Mouse (Mus musculus): ENCODE data around the gene Il10.

DNA sequence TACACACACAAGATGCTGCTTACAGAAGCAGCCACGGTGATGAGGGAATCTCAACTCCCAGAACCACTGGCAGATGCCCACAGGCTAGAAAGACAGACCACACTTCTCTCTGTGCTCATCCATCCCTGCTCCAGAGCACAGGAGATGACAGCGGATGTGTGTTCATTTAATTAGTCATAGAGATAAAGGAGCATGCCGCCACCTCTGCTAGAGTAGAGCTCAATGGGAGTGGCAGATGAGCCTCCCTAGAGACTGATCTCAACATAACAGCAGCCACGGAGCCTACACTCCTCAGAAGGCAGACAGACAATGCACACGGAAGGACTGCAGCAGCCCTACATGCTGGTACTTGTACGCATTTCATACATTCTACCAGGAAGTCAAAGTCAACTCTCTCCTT lies 44.6 kb downstream of the Il10 start:
- no peak for TF ChIP-seq CTCF (IDR thresholded peaks at IDR 0.05; ENCODE audit: control insufficient read depth, insufficient read depth, insufficient replicate concordance, low read depth, low read length)
- TF ChIP-seq POLR2A (IDR thresholded peaks at IDR 0.05; ENCODE audit: control insufficient read depth, low read depth, low read length): no peak
